Mouse (Mus musculus): Measurements from ENCODE around the gene Wdr89. TPM values are rescaled to one million over a fixed set of nuclear protein-coding genes. Genes with fewer than 3 reads are reported as not detected.

Wdr89 gene
- polyA plus RNA-seq, 1 experiment from 2014 or later: 8.6 TPM

GRCm38 (mm10) chr12:75668221-75668620 lies 1.1 kb downstream of the Wdr89 start:
- no peaks in the 10 kb centered on the region for H3K27me3 ChIP-seq (replicated peaks)
- H3K9me3 ChIP-seq (replicated peaks): no peaks in the 10 kb centered on the region
- peaks cover 8% of the 10 kb centered on the region for H3K4me1 ChIP-seq (replicated peaks)
- no peaks in the 10 kb centered on the region for H3K36me3 ChIP-seq
- no peak for ATAC-seq (ENCODE audit: insufficient number of reproducible peaks, low FRiP score)
- no peak overlapping the region for H3K27ac ChIP-seq (ENCODE audit: poor library complexity, severe bottlenecking)
- no peak overlapping the region for H3K4me3 ChIP-seq
- whole genome bisulfite sequencing: 88% methylated on average over 2 of the region's 2 CpGs
- H3K9ac ChIP-seq: no peak overlapping the region
- H3K4me2 ChIP-seq: peak overlapping the region; percentile 84

GRCm38 (mm10) chr12:75666939-75667338 lies 2.4 kb downstream of the Wdr89 start:
- H3K4me3 ChIP-seq: no peak overlapping the region
- peaks cover 8% of the 10 kb centered on the region for H3K4me1 ChIP-seq (replicated peaks)
- H3K27me3 ChIP-seq (replicated peaks): no peaks in the 10 kb centered on the region

GRCm38 (mm10) chr12:75664516-75664810 lies 4.9 kb downstream of the Wdr89 start:
- ATAC-seq (ENCODE audit: insufficient number of reproducible peaks, low FRiP score): no peak
- Histone ChIP-seq H3K27me3 (replicated peaks) (no peaks in the 10 kb centered on the region), H3K4me1 (replicated peaks) (no peaks in the 10 kb centered on the region; the same call in 1 of the 2 replicates), H3K4me2 (no peak overlapping the region), H3K36me3 (no peaks in the 10 kb centered on the region), H3K9me3 (replicated peaks) (no peaks in the 10 kb centered on the region), H3K9ac (no peak overlapping the region), H3K4me3 (no peak overlapping the region), H3K27ac (ENCODE audit: poor library complexity, severe bottlenecking) (no peak overlapping the region)
- 42% methylated on average over 6 of the region's 6 CpGs for WGBS

More at GRCm38 (mm10) chr12:75666939-75667338, 2.4 kb downstream of the Wdr89 start:
- no peak overlapping the region for H3K9ac ChIP-seq
- no peaks in the 10 kb centered on the region for H3K36me3 ChIP-seq
- H3K4me2 ChIP-seq: no peak overlapping the region
- no peak overlapping the region for H3K27ac ChIP-seq (ENCODE audit: poor library complexity, severe bottlenecking)
- no peaks in the 10 kb centered on the region for H3K9me3 ChIP-seq (replicated peaks)
- no peak for ATAC-seq (ENCODE audit: insufficient number of reproducible peaks, low FRiP score)

GRCm38 (mm10) chr12:75663646-75664515 lies 5.5 kb downstream of the Wdr89 start:
- Histone ChIP-seq H3K36me3 (no peaks in the 10 kb centered on the region), H3K9ac (0 out of 2 replicates have a peak overlapping the region, but pooled peaks have one; percentile 4), H3K27ac (ENCODE audit: poor library complexity, severe bottlenecking) (no peak overlapping the region), H3K4me3 (no peak overlapping the region), H3K27me3 (replicated peaks) (no peaks in the 10 kb centered on the region), H3K9me3 (replicated peaks) (no peaks in the 10 kb centered on the region), H3K4me2 (no peak overlapping the region), H3K4me1 (replicated peaks) (no peaks in the 10 kb centered on the region; the same call in 1 of the 2 replicates)
- 69% methylated on average over 13 of the region's 13 CpGs for whole genome bisulfite sequencing
- no peak for ATAC-seq (ENCODE audit: insufficient number of reproducible peaks, low FRiP score)

GRCm38 (mm10) chr12:75662376-75662775 lies 7.0 kb downstream of the Wdr89 start:
- Histone ChIP-seq H3K27ac (ENCODE audit: poor library complexity, severe bottlenecking) (no peak overlapping the region), H3K4me1 (replicated peaks) (0 out of 2 replicates have a peak, but pooled peaks cover 3% of the 10 kb centered on the region), H3K9me3 (replicated peaks) (no peaks in the 10 kb centered on the region), H3K36me3 (no peaks in the 10 kb centered on the region), H3K4me2 (no peak overlapping the region), H3K4me3 (no peak overlapping the region), H3K27me3 (replicated peaks) (no peaks in the 10 kb centered on the region), H3K9ac (no peak overlapping the region)
- ATAC-seq (ENCODE audit: insufficient number of reproducible peaks, low FRiP score): no peak
- WGBS: 95% methylated on average over 1 of the region's 1 CpGs

- Histone ChIP-seq H3K9ac (no peak overlapping the region), H3K4me1 (replicated peaks) (0 out of 2 replicates have a peak, but pooled peaks cover 3% of the 10 kb centered on the region), H3K36me3 (no peaks in the 10 kb centered on the region), H3K27me3 (replicated peaks) (no peaks in the 10 kb centered on the region), H3K9me3 (replicated peaks) (no peaks in the 10 kb centered on the region), H3K4me3 (no peak overlapping the region), H3K27ac (ENCODE audit: poor library complexity, severe bottlenecking) (no peak overlapping the region), H3K4me2 (no peak overlapping the region)
- no peak for ATAC-seq (ENCODE audit: insufficient number of reproducible peaks, low FRiP score)
- 35% methylated on average over 6 of the region's 6 CpGs for WGBS
Measured at GRCm38 (mm10) chr12:75658403-75658802, 10.9 kb downstream of the Wdr89 start.

- Histone ChIP-seq H3K27ac (ENCODE audit: poor library complexity, severe bottlenecking) (no peak overlapping the region), H3K9ac (no peak overlapping the region), H3K4me1 (replicated peaks) (0 out of 2 replicates have a peak, but pooled peaks cover 3% of the 10 kb centered on the region), H3K4me3 (no peak overlapping the region), H3K9me3 (replicated peaks) (no peaks in the 10 kb centered on the region), H3K4me2 (no peak overlapping the region), H3K27me3 (replicated peaks) (no peaks in the 10 kb centered on the region), H3K36me3 (no peaks in the 10 kb centered on the region)
- no peak for ATAC-seq (ENCODE audit: insufficient number of reproducible peaks, low FRiP score)
- WGBS: 30% methylated on average over 3 of the region's 3 CpGs
Measured at GRCm38 (mm10) chr12:75656580-75656979, 12.8 kb downstream of the Wdr89 start.

- Histone ChIP-seq H3K4me3 (no peak overlapping the region), H3K4me1 (replicated peaks) (peaks cover 7% of the 10 kb centered on the region; the same call in 1 of the 2 replicates), H3K36me3 (0 out of 2 replicates have a peak, but pooled peaks cover 6% of the 10 kb centered on the region), H3K27ac (ENCODE audit: poor library complexity, severe bottlenecking) (no peak overlapping the region), H3K9me3 (replicated peaks) (no peaks in the 10 kb centered on the region; the same call in 1 of the 2 replicates), H3K27me3 (replicated peaks) (no peaks in the 10 kb centered on the region), H3K9ac (no peak overlapping the region), H3K4me2 (no peak overlapping the region)
- ATAC-seq (ENCODE audit: insufficient number of reproducible peaks, low FRiP score): no peak
- WGBS: 64% methylated on average over 3 of the region's 3 CpGs
Measured at GRCm38 (mm10) chr12:75654247-75654801, 15.0 kb downstream of the Wdr89 start.

GRCm38 (mm10) chr12:75649706-75650093 lies 19.6 kb downstream of the Wdr89 start:
- ATAC-seq (ENCODE audit: insufficient number of reproducible peaks, low FRiP score): no peak
- Histone ChIP-seq H3K36me3 (0 out of 2 replicates have a peak, but pooled peaks cover 6% of the 10 kb centered on the region), H3K9me3 (replicated peaks) (no peaks in the 10 kb centered on the region; the same call in 1 of the 2 replicates), H3K27me3 (replicated peaks) (no peaks in the 10 kb centered on the region), H3K4me2 (no peak overlapping the region), H3K4me1 (replicated peaks) (peaks cover 13% of the 10 kb centered on the region; the same call in 1 of the 2 replicates), H3K9ac (no peak overlapping the region), H3K4me3 (no peak overlapping the region), H3K27ac (ENCODE audit: poor library complexity, severe bottlenecking) (no peak overlapping the region)
- 78% methylated on average over 2 of the region's 2 CpGs for WGBS

- H3K36me3 ChIP-seq: 0 out of 2 replicates have a peak, but pooled peaks cover 6% of the 10 kb centered on the region
- H3K9ac ChIP-seq: no peak overlapping the region
- peaks cover 13% of the 10 kb centered on the region; the same call in 1 of the 2 replicates for H3K4me1 ChIP-seq (replicated peaks)
- no peak overlapping the region for H3K4me3 ChIP-seq
- no peaks in the 10 kb centered on the region for H3K27me3 ChIP-seq (replicated peaks)
- ATAC-seq (ENCODE audit: insufficient number of reproducible peaks, low FRiP score): no peak
- WGBS: 73% methylated on average over 12 of the region's 12 CpGs
- H3K27ac ChIP-seq (ENCODE audit: poor library complexity, severe bottlenecking): no peak overlapping the region
- H3K4me2 ChIP-seq: no peak overlapping the region
- H3K9me3 ChIP-seq (replicated peaks): no peaks in the 10 kb centered on the region; the same call in 1 of the 2 replicates
Measured at GRCm38 (mm10) chr12:75649058-75649705, 20.2 kb downstream of the Wdr89 start.

- H3K27me3 ChIP-seq (replicated peaks): no peaks in the 10 kb centered on the region
- H3K4me3 ChIP-seq: no peak overlapping the region
- WGBS: 52% methylated on average over 12 of the region's 12 CpGs
- no peak overlapping the region for H3K27ac ChIP-seq (ENCODE audit: poor library complexity, severe bottlenecking)
- no peaks in the 10 kb centered on the region; the same call in 1 of the 2 replicates for H3K9me3 ChIP-seq (replicated peaks)
- no peak for ATAC-seq (ENCODE audit: insufficient number of reproducible peaks, low FRiP score)
- no peak overlapping the region for H3K9ac ChIP-seq
- H3K36me3 ChIP-seq: 0 out of 2 replicates have a peak, but pooled peaks cover 6% of the 10 kb centered on the region
- no peak overlapping the region for H3K4me2 ChIP-seq
- H3K4me1 ChIP-seq (replicated peaks): peaks cover 13% of the 10 kb centered on the region; the same call in 1 of the 2 replicates
Measured at GRCm38 (mm10) chr12:75648281-75648680, 21.1 kb downstream of the Wdr89 start.
